Mouse (Mus musculus) embryo, embryonic 11 days (tissue): ENCODE measurements around the gene Artn.

Experiments
- DNase-seq: peaks from one replicate; pipeline ENCODE4 v3.0.0-alpha.2; 2015

The Artn gene

GRCm38 (mm10) chr4:117887920-117888319, 41.6 kb downstream of the Artn start:
- no peak for DNase-seq

- DNase-seq, result peak; percentile 95
Observed at GRCm38 (mm10) chr4:117887133-117887532, 42.4 kb downstream of the Artn start, which contains the start of gene Atp6v0b. Gene Atp6v0b (minus strand): TSS chr4:117887333.

DNA sequence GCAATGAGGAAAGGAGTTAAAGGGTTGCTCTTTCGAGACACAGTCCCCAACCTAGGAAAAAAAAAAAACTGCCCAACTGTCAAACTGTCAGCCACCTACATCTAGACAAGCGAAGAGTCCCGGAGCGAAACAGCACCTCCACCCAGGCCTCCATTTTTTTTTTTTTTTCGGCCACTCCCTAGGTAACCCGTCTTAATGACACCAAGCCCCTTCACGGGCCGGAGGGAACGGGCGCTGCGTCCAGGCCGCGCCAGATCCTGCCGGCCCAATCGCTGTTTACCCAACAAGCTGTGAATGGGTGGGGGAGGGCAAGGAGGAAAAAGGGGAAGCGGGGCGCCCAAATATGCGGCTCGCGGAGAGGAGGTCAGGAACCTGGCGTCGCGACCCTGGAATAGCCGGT, 42.9 kb downstream of the Artn start:
- no peak for DNase-seq

DNA sequence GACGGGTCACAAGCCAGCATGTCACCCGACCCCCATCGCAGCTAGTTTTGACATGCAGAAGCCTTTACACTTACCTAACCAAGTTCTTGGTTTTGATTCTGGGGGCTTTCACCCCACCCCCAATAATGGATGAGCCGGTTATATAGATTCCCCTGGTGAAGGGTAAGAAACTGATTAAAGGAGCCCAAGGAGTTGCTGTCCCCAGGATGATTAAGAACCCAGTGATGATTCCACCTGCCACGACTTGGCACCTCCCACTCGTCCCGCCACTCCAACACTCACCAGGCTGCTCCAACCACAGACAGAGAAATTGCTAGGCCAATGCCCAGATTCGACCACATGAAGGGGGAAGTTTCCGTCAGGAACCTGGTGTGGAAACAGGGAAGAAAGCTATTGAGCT, 43.6 kb downstream of the Artn start:
- DNase-seq, result no peak

DNA sequence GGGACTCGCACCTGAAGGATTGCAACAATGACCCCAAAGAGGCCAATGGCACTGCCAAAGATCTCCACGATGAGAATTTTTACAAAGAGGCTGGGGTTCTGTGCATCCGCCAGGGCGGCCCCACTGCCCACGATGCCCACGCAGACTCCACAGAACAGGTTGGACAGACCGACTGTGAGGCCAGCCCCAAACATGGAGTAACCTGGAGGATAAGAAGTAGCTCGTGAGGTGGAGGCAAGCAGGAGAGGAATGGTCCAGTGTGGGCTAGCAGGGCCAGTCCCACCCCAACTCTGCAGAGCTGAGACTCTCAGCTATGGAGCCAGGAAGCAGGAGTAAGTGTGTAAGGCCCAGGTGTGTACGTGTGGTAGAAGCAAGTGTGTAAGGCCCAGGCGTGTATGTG, 44.5 kb downstream of the Artn start:
- no peak for DNase-seq

- no peak for DNase-seq
Observed at GRCm38 (mm10) chr4:117884146-117884545, 45.4 kb downstream of the Artn start.

DNA sequence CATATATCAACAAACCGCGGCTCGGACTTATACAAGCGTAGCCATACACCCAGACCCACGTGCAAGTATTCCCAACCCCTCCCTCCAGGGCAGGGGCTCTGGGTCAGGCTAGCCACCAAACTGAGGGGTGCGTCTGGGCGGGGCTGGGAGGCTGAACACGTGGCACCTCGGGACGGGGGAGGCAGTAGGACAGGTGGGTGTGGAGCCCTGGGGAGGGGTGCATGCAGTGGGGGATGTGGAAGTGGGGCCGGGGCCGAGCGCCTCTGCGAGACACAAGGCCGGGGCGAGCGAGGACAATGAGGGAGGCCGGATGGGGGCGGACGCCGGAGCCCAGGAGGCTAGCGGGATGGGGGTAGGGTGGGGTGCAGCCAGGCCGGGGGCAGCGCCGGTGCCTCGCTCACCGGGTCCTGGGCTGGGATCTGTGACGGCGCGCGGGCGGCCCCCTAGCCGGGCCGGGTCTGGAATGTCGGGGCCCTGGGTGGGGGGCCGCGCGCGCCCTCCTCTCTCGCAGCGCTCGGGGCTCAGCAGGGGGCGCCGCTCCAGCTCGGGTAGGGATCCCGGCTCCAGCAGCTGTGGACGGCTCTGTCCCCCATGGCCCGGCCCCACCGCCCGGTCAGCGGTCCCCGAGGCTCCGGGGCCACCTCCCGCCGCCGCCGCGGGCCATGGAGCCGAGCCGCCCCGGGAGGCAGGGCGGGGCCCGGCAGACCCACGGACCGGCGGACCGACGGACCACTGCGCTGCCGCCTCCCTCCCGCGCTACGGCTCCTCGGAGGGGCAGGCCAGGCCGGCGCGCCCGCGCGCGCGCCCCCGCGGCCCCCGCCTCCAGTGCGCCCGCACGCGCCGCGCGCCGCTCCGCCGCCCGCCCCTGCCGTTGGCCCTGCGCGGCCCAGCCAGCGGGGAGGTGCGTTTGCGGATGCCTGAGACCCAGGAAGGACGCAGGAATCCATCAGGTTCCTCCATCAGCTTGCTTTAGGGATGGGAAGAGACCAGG, 46.6 kb downstream of the Artn start, which contains the start of gene B4galt2:
B4galt2 (minus strand) TSS at position 787 of the 991 bp plus-strand sequence.
- DNase-seq, result peak; percentile 87

DNA sequence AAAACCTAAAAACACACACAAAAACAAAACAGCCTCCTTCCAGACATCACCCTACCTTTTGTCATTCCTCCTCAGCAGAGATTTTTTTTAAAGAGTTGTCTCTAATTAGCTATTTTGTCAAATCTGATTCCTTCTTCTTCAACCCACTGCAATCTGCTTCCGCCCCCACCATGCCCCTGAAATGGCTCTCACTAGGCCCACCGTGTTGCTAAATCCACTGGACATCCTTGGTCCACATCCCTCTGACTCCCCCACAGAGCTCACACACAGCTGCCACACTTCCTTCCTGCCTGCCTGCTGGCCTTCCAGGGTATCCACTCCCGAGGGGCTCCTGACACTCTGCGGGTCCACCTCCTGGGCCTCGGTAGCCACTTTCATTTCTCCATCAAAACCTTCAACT, 50.9 kb downstream of the Artn start:
- DNase-seq, result no peak

- DNase-seq, result no peak
Observed at GRCm38 (mm10) chr4:117878301-117878700, 51.3 kb downstream of the Artn start.
